Comparison of ENCODE assay signal across 18 mouse cellular contexts in the genomic region with DNA sequence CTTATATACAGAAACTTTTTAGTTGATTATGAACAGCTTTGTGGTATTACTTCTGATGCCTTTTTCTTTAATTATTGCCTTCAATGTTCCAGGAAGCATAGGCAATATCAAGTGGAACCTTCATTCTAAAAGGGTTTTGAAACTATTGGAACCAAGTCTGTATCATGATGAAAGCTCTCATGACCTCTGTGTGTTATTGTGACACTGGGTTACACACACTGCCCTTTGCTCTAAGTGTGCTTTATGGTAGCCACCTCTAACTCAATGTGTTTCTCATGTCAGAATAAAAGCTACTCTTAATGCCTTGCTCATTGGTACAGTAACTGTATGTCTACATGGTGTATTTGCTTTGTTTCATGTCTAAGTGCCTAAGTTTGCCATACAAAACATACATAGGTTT.
DNase-seq lines count a peak whose midpoint lies in the region; ATAC-seq and TF ChIP-seq lines count a peak whose summit lies in the region.
"Had no signal": no experiment of that assay in that cellular context is flagged by ENCODE, and none has a peak within 500 bp of the region (broad histone marks: within the 10 kb centered on the region; RNA-seq: fewer than 3 reads in every experiment).

No protein-coding gene starts in this region.

- TF ChIP-seq EP300 in liver, postnatal 0 days (IDR thresholded peaks at IDR 0.05; ENCODE audit: low read depth): no peak

- no peak overlapping the region for H3K4me2 ChIP-seq in liver, postnatal 0 days (ENCODE audit: low read depth, low read length)
- H3K4me2 ChIP-seq in liver, embryonic 12.5 days: no peak overlapping the region
- H3K4me2 ChIP-seq: embryonic facial prominence, embryonic 13.5 days; embryonic facial prominence, embryonic 15.5 days; forebrain, embryonic 13.5 days; forebrain, embryonic 15.5 days had no signal

- no peaks in the 10 kb centered on the region for H3K9me3 ChIP-seq in liver, postnatal 0 days (ENCODE audit: low read length)
- no peaks in the 10 kb centered on the region for H3K9me3 ChIP-seq in liver, embryonic 12.5 days (replicated peaks)
- H3K9me3 ChIP-seq: embryonic facial prominence, embryonic 13.5 days; embryonic facial prominence, embryonic 15.5 days; forebrain, embryonic 13.5 days; forebrain, embryonic 15.5 days had no signal

- H3K36me3 ChIP-seq in liver, postnatal 0 days (replicated peaks; ENCODE audit: insufficient read depth, low read length): no peaks in the 10 kb centered on the region
- H3K36me3 ChIP-seq in liver, embryonic 12.5 days: no peaks in the 10 kb centered on the region
- H3K36me3 ChIP-seq: embryonic facial prominence, embryonic 13.5 days; embryonic facial prominence, embryonic 15.5 days; forebrain, embryonic 15.5 days had no signal

- peak; percentile 6 for DNase-seq in adrenal gland, postnatal 10 days
- no peak for DNase-seq in adrenal gland, postnatal 36 days
- no peak for DNase-seq in liver, postnatal 0 days
- DNase-seq in gonadal fat pad, adult 2 months (ENCODE audit: low read depth): peak; percentile 51
- no peak for DNase-seq in adipocyte (ENCODE audit: low spot score)
- DNase-seq: adrenal gland, postnatal 25 days; cerebellum, adult 11-12 months; cerebellum, adult 2 months; cerebellum, adult 9-10 months; cerebellum, postnatal 10 days; cerebellum, postnatal 25 days; forebrain, postnatal 0 days had no signal

- peak; percentile 66; the same call in 1 of the 2 replicates for ATAC-seq in liver, postnatal 0 days
- ATAC-seq in liver, embryonic 12.5 days: no peak
- ATAC-seq: forebrain, embryonic 13.5 days; forebrain, embryonic 15.5 days; forebrain, postnatal 0 days had no signal

- H3K4me1 ChIP-seq in liver, postnatal 0 days (ENCODE audit: insufficient read depth): no peaks in the 10 kb centered on the region
- no peaks in the 10 kb centered on the region for H3K4me1 ChIP-seq in liver, embryonic 12.5 days
- H3K4me1 ChIP-seq: embryonic facial prominence, embryonic 13.5 days; embryonic facial prominence, embryonic 15.5 days; forebrain, embryonic 13.5 days; forebrain, embryonic 15.5 days had no signal

- no peak overlapping the region for H3K27ac ChIP-seq in liver, postnatal 0 days (ENCODE audit: low read depth)
- no peak overlapping the region for H3K27ac ChIP-seq in liver, embryonic 12.5 days
- H3K27ac ChIP-seq: embryonic facial prominence, embryonic 13.5 days; embryonic facial prominence, embryonic 15.5 days; forebrain, embryonic 13.5 days; forebrain, embryonic 15.5 days had no signal

- no peak overlapping the region for H3K4me3 ChIP-seq in liver, postnatal 0 days (ENCODE audit: low read depth, low read length)
- H3K4me3 ChIP-seq in liver, embryonic 12.5 days: no peak overlapping the region
- H3K4me3 ChIP-seq: embryonic facial prominence, embryonic 13.5 days; embryonic facial prominence, embryonic 15.5 days; erythroblast, embryonic 14.5 days; forebrain, embryonic 13.5 days; forebrain, embryonic 15.5 days had no signal

- no peaks in the 10 kb centered on the region for H3K27me3 ChIP-seq in liver, postnatal 0 days (ENCODE audit: insufficient read depth, low read length)
- H3K27me3 ChIP-seq in liver, embryonic 12.5 days (replicated peaks): no peaks in the 10 kb centered on the region
- H3K27me3 ChIP-seq: embryonic facial prominence, embryonic 13.5 days; embryonic facial prominence, embryonic 15.5 days; forebrain, embryonic 13.5 days; forebrain, embryonic 15.5 days had no signal

- no peak overlapping the region for H3K9ac ChIP-seq in liver, postnatal 0 days (replicated peaks)
- H3K9ac ChIP-seq in liver, embryonic 12.5 days: no peak overlapping the region
- H3K9ac ChIP-seq: embryonic facial prominence, embryonic 13.5 days; embryonic facial prominence, embryonic 15.5 days; forebrain, embryonic 13.5 days; forebrain, embryonic 15.5 days; forebrain, postnatal 0 days had no signal

- no peak for TF ChIP-seq CTCF in liver, postnatal 0 days (IDR thresholded peaks at IDR 0.05; ENCODE audit: low read depth)

Comparison
In these comparisons a context has a peak if more than half of its experiments do, and no peak if none do; other contexts are left out.
1. DNase-seq: peak in adrenal gland, postnatal 10 days (single experiment) and gonadal fat pad, adult 2 months (single experiment); none in adrenal gland, postnatal 36 days (0 of 2), liver, postnatal 0 days (single experiment) and adipocyte (single experiment).